In genomic region chr9:41153050-41153449, GRCm38 (mm10) we compare ENCODE assay signal across 9 mouse cellular contexts. TPM values are rescaled to one million over a fixed set of nuclear protein-coding genes. Genes with fewer than 3 reads are reported as not detected.
DNase-seq lines count a peak whose midpoint lies in the region; TF ChIP-seq lines count a peak whose summit lies in the region.
"Had no signal": no experiment of that assay in that cellular context is flagged by ENCODE, and none has a peak within 500 bp of the region (broad histone marks: within the 10 kb centered on the region; RNA-seq: fewer than 3 reads in every experiment).

No protein-coding gene starts in this region.

- peak; percentile 55 for DNase-seq in cerebellum, adult 9-10 months
- DNase-seq in cerebellum, adult 11-12 months: no peak
- DNase-seq in lung, postnatal 25 days (ENCODE audit: low spot score): peak; percentile 32
- DNase-seq in lung, adult 2 months: no peak
- DNase-seq in kidney, postnatal 14 days: peak; percentile 33
- no peak for DNase-seq in thymus, postnatal 14 days
- no peak for DNase-seq in left cerebral cortex, postnatal 36 days (ENCODE audit: low spot score in 2 of 2)

- no peak overlapping the region for H3K4me3 ChIP-seq in lung, adult 2 months (replicated peaks; ENCODE audit: extremely low read depth, low read depth, low read length)
- H3K4me3 ChIP-seq in small intestine, adult 2 months (ENCODE audit: low read depth, low read length): no peak overlapping the region
- H3K4me3 ChIP-seq: midbrain, embryonic 15.5 days had no signal

- H3K27me3 ChIP-seq in small intestine, adult 2 months (ENCODE audit: control insufficient read depth, insufficient read depth, low read length): no peaks in the 10 kb centered on the region

- 40% methylated on average over 5 of the region's 5 CpGs for WGBS in lung, adult 2 months
- WGBS in small intestine, adult 2 months: 53% methylated on average over 5 of the region's 5 CpGs

- H3K36me3 ChIP-seq in small intestine, adult 2 months (ENCODE audit: control insufficient read depth, insufficient read depth, low read length): no peaks in the 10 kb centered on the region
- H3K36me3 ChIP-seq: midbrain, embryonic 15.5 days had no signal

- peaks cover under 1% of the 10 kb centered on the region; the same call in 1 of the 2 replicates for H3K4me1 ChIP-seq in lung, adult 2 months (ENCODE audit: control insufficient read depth, insufficient read depth, low read length)
- peaks cover 3% of the 10 kb centered on the region; the same call in 1 of the 2 replicates for H3K4me1 ChIP-seq in small intestine, adult 2 months (ENCODE audit: control insufficient read depth, insufficient read depth, insufficient read length, low read length)

- intact Hi-C loops in left cerebral cortex, postnatal 36 days (cut with DNase I): loop anchor here (10.0 kb wide), 1 partner anchor 108 kb away; no protein-coding TSS in a partner anchor

- no peak for TF ChIP-seq POLR2A in lung, adult 2 months (IDR thresholded peaks at IDR 0.05; ENCODE audit: borderline replicate concordance, extremely low read depth, low read depth, low read length)
- TF ChIP-seq POLR2A in small intestine, adult 2 months (IDR thresholded peaks at IDR 0.05; ENCODE audit: low read depth, low read length): no peak

- peak overlapping the region; percentile 36 for H3K27ac ChIP-seq in small intestine, adult 2 months (ENCODE audit: insufficient read depth, low read depth, low read length)
- H3K27ac ChIP-seq: midbrain, embryonic 15.5 days had no signal

- TF ChIP-seq CTCF in lung, adult 2 months (IDR thresholded peaks at IDR 0.05; ENCODE audit: insufficient read depth, low read length): no peak
- TF ChIP-seq CTCF in small intestine, adult 2 months (IDR thresholded peaks at IDR 0.05; ENCODE audit: extremely low read depth, insufficient read length, insufficient replicate concordance, low read depth, low read length): no peak

RNA-seq across cellular contexts. Expression of gene Ubash3b, which starts 8.4 kb away (rescaled TPM):
- polyA plus RNA-seq in lung, adult 2 months (2012; rRNA removed): 3.4 and 5.4 TPM in 2 replicates
- 1.3 and 1.6 TPM in 2 replicates for polyA plus RNA-seq in small intestine, adult 2 months (2012; rRNA removed)
- total RNA-seq in left cerebral cortex, postnatal 36 days (2021): 10 to 100 TPM; 22.5 to 22.6 TPM

Comparison
In these comparisons a context has a peak if more than half of its experiments do, and no peak if none do; other contexts are left out.
1. DNase-seq: peak in cerebellum, adult 9-10 months (single experiment), lung, postnatal 25 days (single experiment) and kidney, postnatal 14 days (single experiment); none in cerebellum, adult 11-12 months (single experiment), lung, adult 2 months (single experiment), thymus, postnatal 14 days (single experiment) and left cerebral cortex, postnatal 36 days (0 of 2).